Mouse (Mus musculus): Measurements from ENCODE around the gene Tmem132d. TPM values are rescaled to one million over a fixed set of nuclear protein-coding genes. Genes with fewer than 3 reads are reported as not detected.

Tmem132d gene
- polyA plus RNA-seq, 1 experiment, result not detected

GRCm38 (mm10) chr5:128418149-128418710 lies 14.6 kb downstream of the Tmem132d start:
- Histone ChIP-seq H3K4me3 (ENCODE audit: insufficient read depth, low read length) (no peak overlapping the region), H3K27ac (ENCODE audit: insufficient read depth, low read length) (no peak overlapping the region), H3K4me1 (ENCODE audit: control insufficient read depth, insufficient read depth, low read length) (no peaks in the 10 kb centered on the region)
- TF ChIP-seq CTCF (IDR thresholded peaks at IDR 0.05; ENCODE audit: borderline replicate concordance, insufficient read depth, low read length) (no peak), POLR2A (IDR thresholded peaks at IDR 0.05; ENCODE audit: low read depth, low read length) (no peak)

GRCm38 (mm10) chr5:128414056-128414455 lies 18.8 kb downstream of the Tmem132d start:
- H3K4me3 ChIP-seq (ENCODE audit: insufficient read depth, low read length), result no peak overlapping the region
- no peak overlapping the region for H3K27ac ChIP-seq (ENCODE audit: insufficient read depth, low read length)
- no peak for TF ChIP-seq POLR2A (IDR thresholded peaks at IDR 0.05; ENCODE audit: low read depth, low read length)
- TF ChIP-seq CTCF (IDR thresholded peaks at IDR 0.05; ENCODE audit: borderline replicate concordance, insufficient read depth, low read length), result no peak
- no peaks in the 10 kb centered on the region for H3K4me1 ChIP-seq (ENCODE audit: control insufficient read depth, insufficient read depth, low read length)

GRCm38 (mm10) chr5:128412306-128412705 lies 20.6 kb downstream of the Tmem132d start:
- no peak for TF ChIP-seq CTCF (IDR thresholded peaks at IDR 0.05; ENCODE audit: borderline replicate concordance, insufficient read depth, low read length)
- TF ChIP-seq POLR2A (IDR thresholded peaks at IDR 0.05; ENCODE audit: low read depth, low read length), result no peak
- no peaks in the 10 kb centered on the region for H3K4me1 ChIP-seq (ENCODE audit: control insufficient read depth, insufficient read depth, low read length)
- no peak overlapping the region for H3K4me3 ChIP-seq (ENCODE audit: insufficient read depth, low read length)
- no peak overlapping the region for H3K27ac ChIP-seq (ENCODE audit: insufficient read depth, low read length)

- TF ChIP-seq CTCF (IDR thresholded peaks at IDR 0.05; ENCODE audit: borderline replicate concordance, insufficient read depth, low read length) (no peak), POLR2A (IDR thresholded peaks at IDR 0.05; ENCODE audit: low read depth, low read length) (no peak)
- Histone ChIP-seq H3K4me3 (ENCODE audit: insufficient read depth, low read length) (no peak overlapping the region), H3K4me1 (ENCODE audit: control insufficient read depth, insufficient read depth, low read length) (no peaks in the 10 kb centered on the region), H3K27ac (ENCODE audit: insufficient read depth, low read length) (no peak overlapping the region)
These were observed 25.3 kb downstream of the Tmem132d start for GRCm38 (mm10) chr5:128407546-128407945.

GRCm38 (mm10) chr5:128405071-128405470 lies 27.8 kb downstream of the Tmem132d start:
- no peak for TF ChIP-seq POLR2A (IDR thresholded peaks at IDR 0.05; ENCODE audit: low read depth, low read length)
- TF ChIP-seq CTCF (IDR thresholded peaks at IDR 0.05; ENCODE audit: borderline replicate concordance, insufficient read depth, low read length), result no peak
- Histone ChIP-seq H3K4me3 (ENCODE audit: insufficient read depth, low read length) (no peak overlapping the region), H3K4me1 (ENCODE audit: control insufficient read depth, insufficient read depth, low read length) (no peaks in the 10 kb centered on the region), H3K27ac (ENCODE audit: insufficient read depth, low read length) (no peak overlapping the region)

- Histone ChIP-seq H3K27ac (ENCODE audit: insufficient read depth, low read length) (no peak overlapping the region), H3K4me1 (ENCODE audit: control insufficient read depth, insufficient read depth, low read length) (no peaks in the 10 kb centered on the region), H3K4me3 (ENCODE audit: insufficient read depth, low read length) (no peak overlapping the region)
- TF ChIP-seq POLR2A (IDR thresholded peaks at IDR 0.05; ENCODE audit: low read depth, low read length) (no peak), CTCF (IDR thresholded peaks at IDR 0.05; ENCODE audit: borderline replicate concordance, insufficient read depth, low read length) (no peak)
These were observed 28.7 kb downstream of the Tmem132d start for GRCm38 (mm10) chr5:128404223-128404622.

- Histone ChIP-seq H3K4me1 (ENCODE audit: control insufficient read depth, insufficient read depth, low read length) (no peaks in the 10 kb centered on the region), H3K27ac (ENCODE audit: insufficient read depth, low read length) (no peak overlapping the region), H3K4me3 (ENCODE audit: insufficient read depth, low read length) (no peak overlapping the region)
- TF ChIP-seq CTCF (IDR thresholded peaks at IDR 0.05; ENCODE audit: borderline replicate concordance, insufficient read depth, low read length) (no peak), POLR2A (IDR thresholded peaks at IDR 0.05; ENCODE audit: low read depth, low read length) (no peak)
These were observed 40.5 kb downstream of the Tmem132d start for GRCm38 (mm10) chr5:128392372-128392771.

GRCm38 (mm10) chr5:128389665-128390064 lies 43.2 kb downstream of the Tmem132d start:
- no peak for TF ChIP-seq POLR2A (IDR thresholded peaks at IDR 0.05; ENCODE audit: low read depth, low read length)
- TF ChIP-seq CTCF (IDR thresholded peaks at IDR 0.05; ENCODE audit: borderline replicate concordance, insufficient read depth, low read length), result no peak
- H3K27ac ChIP-seq (ENCODE audit: insufficient read depth, low read length), result no peak overlapping the region
- no peak overlapping the region for H3K4me3 ChIP-seq (ENCODE audit: insufficient read depth, low read length)
- no peaks in the 10 kb centered on the region for H3K4me1 ChIP-seq (ENCODE audit: control insufficient read depth, insufficient read depth, low read length)

- no peaks in the 10 kb centered on the region for H3K4me1 ChIP-seq (ENCODE audit: control insufficient read depth, insufficient read depth, low read length)
- no peak overlapping the region for H3K4me3 ChIP-seq (ENCODE audit: insufficient read depth, low read length)
- TF ChIP-seq POLR2A (IDR thresholded peaks at IDR 0.05; ENCODE audit: low read depth, low read length), result no peak
- no peak for TF ChIP-seq CTCF (IDR thresholded peaks at IDR 0.05; ENCODE audit: borderline replicate concordance, insufficient read depth, low read length)
- no peak overlapping the region for H3K27ac ChIP-seq (ENCODE audit: insufficient read depth, low read length)
These were observed 44.3 kb downstream of the Tmem132d start for GRCm38 (mm10) chr5:128388358-128389141.

- TF ChIP-seq CTCF (IDR thresholded peaks at IDR 0.05; ENCODE audit: borderline replicate concordance, insufficient read depth, low read length), result no peak
- TF ChIP-seq POLR2A (IDR thresholded peaks at IDR 0.05; ENCODE audit: low read depth, low read length), result no peak
- Histone ChIP-seq H3K4me3 (ENCODE audit: insufficient read depth, low read length) (no peak overlapping the region), H3K27ac (ENCODE audit: insufficient read depth, low read length) (no peak overlapping the region), H3K4me1 (ENCODE audit: control insufficient read depth, insufficient read depth, low read length) (no peaks in the 10 kb centered on the region)
These were observed 63.1 kb downstream of the Tmem132d start for GRCm38 (mm10) chr5:128369814-128370213.

All from embryonic fibroblast, embryonic 13.5 days (primary cell).